Mouse (Mus musculus): ENCODE data around the gene Spop. TPM values are rescaled to one million over a fixed set of nuclear protein-coding genes. Genes with fewer than 3 reads are reported as not detected.
"Not testable (repeated sequence)": the region's sequence is repeated elsewhere in the genome, so short reads cannot be mapped to it uniquely, and the experiment has no call there.

Gene Spop
- polyA plus RNA-seq, 1 experiment = 38.5 TPM

DNA sequence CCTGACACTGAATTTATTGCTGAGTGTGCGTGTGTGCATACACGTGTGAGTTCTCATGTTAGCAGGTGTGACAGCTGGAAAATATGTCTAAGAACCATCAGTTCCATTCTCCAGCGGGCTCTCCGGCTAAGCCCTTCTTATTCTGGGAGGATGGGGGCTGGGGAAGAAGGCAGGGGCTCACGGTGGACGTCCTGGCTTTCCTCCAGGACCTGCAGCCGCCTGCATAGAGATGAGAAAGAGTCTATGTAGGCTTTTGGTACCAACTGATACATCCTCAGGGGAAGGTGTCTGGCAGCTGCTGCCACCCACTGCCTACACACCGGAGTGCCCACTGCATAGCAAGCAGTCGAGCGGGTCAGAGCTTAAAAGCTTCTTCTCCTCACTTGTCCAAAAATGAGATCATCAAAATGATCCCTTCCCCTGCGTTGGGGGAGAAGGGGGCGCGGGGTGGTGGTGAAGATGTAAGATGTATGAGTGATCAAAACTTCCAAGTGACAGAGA is 14.3 kb upstream of the Spop start:
- no peak for TF ChIP-seq POLR2A (IDR thresholded peaks at IDR 0.05; ENCODE audit: insufficient read depth, low read length)
- no peak for TF ChIP-seq EP300 (IDR thresholded peaks at IDR 0.05; ENCODE audit: insufficient read depth, low read depth, low read length)
- TF ChIP-seq CTCF (IDR thresholded peaks at IDR 0.05; ENCODE audit: low read depth, low read length) = no peak

GRCm38 (mm10) chr11:95401568-95401967 is 12.3 kb upstream of the Spop start:
- no peak overlapping the region for H3K27ac ChIP-seq (ENCODE audit: insufficient read depth, low read length)
- no peak overlapping the region for H3K9ac ChIP-seq (ENCODE audit: low read depth, poor library complexity, severe bottlenecking)
- peaks cover 3% of the 10 kb centered on the region for H3K4me1 ChIP-seq (ENCODE audit: control insufficient read depth, insufficient read depth, low read length)
- TF ChIP-seq EP300 (IDR thresholded peaks at IDR 0.05; ENCODE audit: insufficient read depth, low read depth, low read length) (no peak), CTCF (IDR thresholded peaks at IDR 0.05; ENCODE audit: low read depth, low read length) (no peak), POLR2A (IDR thresholded peaks at IDR 0.05; ENCODE audit: insufficient read depth, low read length) (no peak)
- no peaks in the 10 kb centered on the region for H3K9me3 ChIP-seq (replicated peaks; ENCODE audit: control insufficient read depth, insufficient read depth, low read length, poor library complexity, severe bottlenecking)
- no peaks in the 10 kb centered on the region for H3K27me3 ChIP-seq (ENCODE audit: control insufficient read depth, insufficient read depth, low read length, poor library complexity, severe bottlenecking)
- no peaks in the 10 kb centered on the region for H3K36me3 ChIP-seq (ENCODE audit: control insufficient read depth, insufficient read depth, low read length, poor library complexity, severe bottlenecking)
- H3K4me3 ChIP-seq (ENCODE audit: low read depth, low read length) = no peak overlapping the region

More for the DNA sequence above, 14.3 kb upstream of the Spop start:
- Histone ChIP-seq H3K4me3 (ENCODE audit: low read depth, low read length) (no peak overlapping the region), H3K4me1 (ENCODE audit: control insufficient read depth, insufficient read depth, low read length) (peaks cover 3% of the 10 kb centered on the region), H3K9ac (ENCODE audit: low read depth, poor library complexity, severe bottlenecking) (no peak overlapping the region), H3K27ac (ENCODE audit: insufficient read depth, low read length) (no peak overlapping the region), H3K9me3 (replicated peaks; ENCODE audit: control insufficient read depth, insufficient read depth, low read length, poor library complexity, severe bottlenecking) (no peaks in the 10 kb centered on the region), H3K27me3 (ENCODE audit: control insufficient read depth, insufficient read depth, low read length, poor library complexity, severe bottlenecking) (no peaks in the 10 kb centered on the region), H3K36me3 (ENCODE audit: control insufficient read depth, insufficient read depth, low read length, poor library complexity, severe bottlenecking) (no peaks in the 10 kb centered on the region)

DNA sequence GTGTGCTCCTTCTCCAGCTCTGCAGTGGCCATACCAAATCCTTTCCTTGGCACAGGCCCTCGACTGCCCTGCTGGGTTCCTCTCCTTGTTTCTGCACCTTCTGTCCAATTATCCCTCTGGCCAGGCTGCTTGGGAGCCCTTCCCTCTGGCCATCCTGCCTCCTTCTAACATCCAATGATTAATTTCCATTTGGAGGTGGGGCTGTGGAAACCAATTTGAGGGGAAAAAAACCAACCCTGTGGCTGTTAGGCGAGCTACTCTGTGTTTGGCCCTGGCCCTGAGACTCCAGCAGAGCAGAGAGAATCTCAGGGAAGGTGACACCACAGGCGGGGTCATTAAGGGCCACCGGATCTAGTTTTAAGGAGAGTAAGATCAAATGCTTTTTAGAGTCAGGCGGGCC is 11.7 kb upstream of the Spop start:
- H3K9me3 ChIP-seq (replicated peaks; ENCODE audit: control insufficient read depth, insufficient read depth, low read length, poor library complexity, severe bottlenecking) = no peaks in the 10 kb centered on the region
- no peak overlapping the region for H3K9ac ChIP-seq (ENCODE audit: low read depth, poor library complexity, severe bottlenecking)
- H3K4me1 ChIP-seq (ENCODE audit: control insufficient read depth, insufficient read depth, low read length) = peaks cover 3% of the 10 kb centered on the region
- H3K27me3 ChIP-seq (ENCODE audit: control insufficient read depth, insufficient read depth, low read length, poor library complexity, severe bottlenecking) = no peaks in the 10 kb centered on the region
- H3K36me3 ChIP-seq (ENCODE audit: control insufficient read depth, insufficient read depth, low read length, poor library complexity, severe bottlenecking) = no peaks in the 10 kb centered on the region
- H3K27ac ChIP-seq (ENCODE audit: insufficient read depth, low read length) = no peak overlapping the region
- no peak overlapping the region for H3K4me3 ChIP-seq (ENCODE audit: low read depth, low read length)
- TF ChIP-seq CTCF (IDR thresholded peaks at IDR 0.05; ENCODE audit: low read depth, low read length) (no peak), POLR2A (IDR thresholded peaks at IDR 0.05; ENCODE audit: insufficient read depth, low read length) (no peak), EP300 (IDR thresholded peaks at IDR 0.05; ENCODE audit: insufficient read depth, low read depth, low read length) (no peak)

- no peak overlapping the region for H3K9ac ChIP-seq (ENCODE audit: low read depth, poor library complexity, severe bottlenecking)
- TF ChIP-seq POLR2A (IDR thresholded peaks at IDR 0.05; ENCODE audit: insufficient read depth, low read length) = no peak
- TF ChIP-seq EP300 (IDR thresholded peaks at IDR 0.05; ENCODE audit: insufficient read depth, low read depth, low read length) = no peak
- TF ChIP-seq CTCF (IDR thresholded peaks at IDR 0.05; ENCODE audit: low read depth, low read length) = no peak
- no peaks in the 10 kb centered on the region for H3K9me3 ChIP-seq (replicated peaks; ENCODE audit: control insufficient read depth, insufficient read depth, low read length, poor library complexity, severe bottlenecking)
- no peaks in the 10 kb centered on the region for H3K36me3 ChIP-seq (ENCODE audit: control insufficient read depth, insufficient read depth, low read length, poor library complexity, severe bottlenecking)
- H3K27ac ChIP-seq (ENCODE audit: insufficient read depth, low read length) = no peak overlapping the region
- H3K4me1 ChIP-seq (ENCODE audit: control insufficient read depth, insufficient read depth, low read length) = peaks cover 3% of the 10 kb centered on the region
- no peaks in the 10 kb centered on the region for H3K27me3 ChIP-seq (ENCODE audit: control insufficient read depth, insufficient read depth, low read length, poor library complexity, severe bottlenecking)
- no peak overlapping the region for H3K4me3 ChIP-seq (ENCODE audit: low read depth, low read length)
Measured at GRCm38 (mm10) chr11:95402658-95403101, 11.2 kb upstream of the Spop start.

- H3K4me3 ChIP-seq (ENCODE audit: low read depth, low read length) = no peak overlapping the region
- H3K9ac ChIP-seq (ENCODE audit: low read depth, poor library complexity, severe bottlenecking) = no peak overlapping the region
- no peaks in the 10 kb centered on the region for H3K9me3 ChIP-seq (replicated peaks; ENCODE audit: control insufficient read depth, insufficient read depth, low read length, poor library complexity, severe bottlenecking)
- H3K4me1 ChIP-seq (ENCODE audit: control insufficient read depth, insufficient read depth, low read length) = peaks cover 3% of the 10 kb centered on the region
- TF ChIP-seq EP300 (IDR thresholded peaks at IDR 0.05; ENCODE audit: insufficient read depth, low read depth, low read length) (0 out of 2 replicates have a peak, but pooled peaks have one; percentile 12), CTCF (IDR thresholded peaks at IDR 0.05; ENCODE audit: low read depth, low read length) (no peak), POLR2A (IDR thresholded peaks at IDR 0.05; ENCODE audit: insufficient read depth, low read length) (no peak)
- no peaks in the 10 kb centered on the region for H3K27me3 ChIP-seq (ENCODE audit: control insufficient read depth, insufficient read depth, low read length, poor library complexity, severe bottlenecking)
- no peak overlapping the region for H3K27ac ChIP-seq (ENCODE audit: insufficient read depth, low read length)
- H3K36me3 ChIP-seq (ENCODE audit: control insufficient read depth, insufficient read depth, low read length, poor library complexity, severe bottlenecking) = no peaks in the 10 kb centered on the region
Measured at GRCm38 (mm10) chr11:95403382-95404340, 10.2 kb upstream of the Spop start.

DNA sequence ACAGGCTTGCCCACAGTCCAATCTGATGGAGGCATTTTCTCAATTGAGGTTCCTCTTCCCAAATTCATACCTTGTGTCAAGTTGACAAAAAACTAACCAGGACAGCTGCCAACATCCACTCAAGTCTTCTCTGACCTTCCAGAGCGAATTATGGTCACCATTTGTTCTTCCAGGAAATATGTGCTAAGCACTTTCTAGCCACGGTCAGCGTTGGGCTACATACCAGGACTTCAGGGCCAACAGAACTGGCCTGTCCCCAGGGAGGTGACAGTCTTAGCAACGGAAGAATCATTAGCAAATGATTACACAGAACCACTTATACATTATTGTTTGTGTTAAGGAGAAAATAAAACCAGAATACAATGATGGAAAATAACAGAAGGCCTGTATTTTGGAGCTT is 8.1 kb upstream of the Spop start:
- Histone ChIP-seq H3K36me3 (ENCODE audit: control insufficient read depth, insufficient read depth, low read length, poor library complexity, severe bottlenecking) (no peaks in the 10 kb centered on the region), H3K9ac (ENCODE audit: low read depth, poor library complexity, severe bottlenecking) (no peak overlapping the region), H3K4me3 (ENCODE audit: low read depth, low read length) (no peak overlapping the region), H3K9me3 (replicated peaks; ENCODE audit: control insufficient read depth, insufficient read depth, low read length, poor library complexity, severe bottlenecking) (no peaks in the 10 kb centered on the region), H3K27me3 (ENCODE audit: control insufficient read depth, insufficient read depth, low read length, poor library complexity, severe bottlenecking) (no peaks in the 10 kb centered on the region; the same call in 1 of the 2 replicates), H3K27ac (ENCODE audit: insufficient read depth, low read length) (no peak overlapping the region), H3K4me1 (ENCODE audit: control insufficient read depth, insufficient read depth, low read length) (peaks cover 3% of the 10 kb centered on the region)
- no peak for TF ChIP-seq POLR2A (IDR thresholded peaks at IDR 0.05; ENCODE audit: insufficient read depth, low read length)

GRCm38 (mm10) chr11:95406398-95406797 is 7.5 kb upstream of the Spop start:
- not testable (repeated sequence) for H3K9me3 ChIP-seq (replicated peaks; ENCODE audit: control insufficient read depth, insufficient read depth, low read length, poor library complexity, severe bottlenecking); H3K4me3 ChIP-seq (ENCODE audit: low read depth, low read length); H3K9ac ChIP-seq (ENCODE audit: low read depth, poor library complexity, severe bottlenecking); H3K36me3 ChIP-seq (ENCODE audit: control insufficient read depth, insufficient read depth, low read length, poor library complexity, severe bottlenecking); H3K27me3 ChIP-seq (ENCODE audit: control insufficient read depth, insufficient read depth, low read length, poor library complexity, severe bottlenecking); H3K27ac ChIP-seq (ENCODE audit: insufficient read depth, low read length); H3K4me1 ChIP-seq (ENCODE audit: control insufficient read depth, insufficient read depth, low read length)
